Mouse (Mus musculus): Measurements from ENCODE around the gene Slc25a27. TPM values are rescaled to one million over a fixed set of nuclear protein-coding genes. Genes with fewer than 3 reads are reported as not detected.

Gene Slc25a27
- polyA plus RNA-seq, 1 experiment, result 8.7 TPM

DNA sequence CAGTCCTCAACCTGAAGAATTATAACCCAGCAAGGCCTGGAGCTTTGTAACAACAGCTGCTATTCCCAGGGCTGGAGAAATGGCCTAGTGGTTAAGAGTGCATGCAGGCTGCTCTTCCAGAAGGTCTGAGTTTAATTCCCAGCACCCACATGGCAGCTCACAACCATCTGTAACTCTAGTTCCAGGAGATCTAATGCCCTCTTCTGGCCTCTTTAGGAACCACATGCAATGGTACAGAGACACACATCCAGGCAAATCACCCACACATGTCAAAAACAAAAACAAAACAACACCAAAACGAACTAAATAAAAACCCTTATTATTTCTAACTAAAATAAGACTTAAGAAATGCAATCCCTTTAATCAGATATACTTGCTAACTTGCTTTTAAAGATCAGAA is 26.2 kb downstream of the Slc25a27 start:
- no peak overlapping the region for H3K9ac ChIP-seq (ENCODE audit: low read depth, poor library complexity, severe bottlenecking)
- H3K4me1 ChIP-seq (ENCODE audit: control insufficient read depth, insufficient read depth, low read length), result peaks cover 1% of the 10 kb centered on the region
- TF ChIP-seq EP300 (IDR thresholded peaks at IDR 0.05; ENCODE audit: insufficient read depth, low read depth, low read length) (no peak), CTCF (IDR thresholded peaks at IDR 0.05; ENCODE audit: low read depth, low read length) (no peak), POLR2A (IDR thresholded peaks at IDR 0.05; ENCODE audit: insufficient read depth, low read length) (no peak)
- no peaks in the 10 kb centered on the region for H3K36me3 ChIP-seq (ENCODE audit: control insufficient read depth, insufficient read depth, low read length, poor library complexity, severe bottlenecking)
- H3K27me3 ChIP-seq (ENCODE audit: control insufficient read depth, insufficient read depth, low read length, poor library complexity, severe bottlenecking), result no peaks in the 10 kb centered on the region
- no peaks in the 10 kb centered on the region for H3K9me3 ChIP-seq (replicated peaks; ENCODE audit: control insufficient read depth, insufficient read depth, low read length, poor library complexity, severe bottlenecking)
- H3K27ac ChIP-seq (ENCODE audit: insufficient read depth, low read length), result no peak overlapping the region
- H3K4me3 ChIP-seq (ENCODE audit: low read depth, low read length), result no peak overlapping the region

DNA sequence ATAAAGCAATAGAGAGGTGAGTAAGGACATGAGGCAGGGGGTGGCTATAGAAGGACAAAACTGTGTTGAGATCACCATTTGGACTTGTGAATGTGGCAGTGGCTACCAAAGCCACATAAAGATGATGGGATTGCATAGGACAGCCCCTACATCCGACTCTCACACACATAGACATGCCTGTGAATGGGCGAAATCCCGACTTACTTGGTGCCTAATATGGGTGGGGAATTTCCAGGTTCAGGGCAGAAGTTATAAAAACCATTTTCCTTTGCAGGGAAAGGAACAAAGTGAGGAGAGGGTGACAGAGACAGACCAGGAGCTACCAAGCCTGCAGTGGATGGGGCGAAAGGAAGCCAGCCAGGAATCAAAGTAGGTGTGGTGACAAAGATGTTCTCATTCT is 29.9 kb downstream of the Slc25a27 start:
- Histone ChIP-seq H3K4me1 (ENCODE audit: control insufficient read depth, insufficient read depth, low read length) (peaks cover 1% of the 10 kb centered on the region), H3K27me3 (ENCODE audit: control insufficient read depth, insufficient read depth, low read length, poor library complexity, severe bottlenecking) (peaks cover 3% of the 10 kb centered on the region; the same call in 1 of the 2 replicates), H3K4me3 (ENCODE audit: low read depth, low read length) (no peak overlapping the region), H3K27ac (ENCODE audit: insufficient read depth, low read length) (no peak overlapping the region), H3K9me3 (replicated peaks; ENCODE audit: control insufficient read depth, insufficient read depth, low read length, poor library complexity, severe bottlenecking) (no peaks in the 10 kb centered on the region), H3K9ac (ENCODE audit: low read depth, poor library complexity, severe bottlenecking) (no peak overlapping the region), H3K36me3 (ENCODE audit: control insufficient read depth, insufficient read depth, low read length, poor library complexity, severe bottlenecking) (no peaks in the 10 kb centered on the region)
- TF ChIP-seq EP300 (IDR thresholded peaks at IDR 0.05; ENCODE audit: insufficient read depth, low read depth, low read length) (no peak), POLR2A (IDR thresholded peaks at IDR 0.05; ENCODE audit: insufficient read depth, low read length) (no peak), CTCF (IDR thresholded peaks at IDR 0.05; ENCODE audit: low read depth, low read length) (no peak)

- no peak overlapping the region for H3K27ac ChIP-seq (ENCODE audit: insufficient read depth, low read length)
- H3K4me1 ChIP-seq (ENCODE audit: control insufficient read depth, insufficient read depth, low read length), result peaks cover 2% of the 10 kb centered on the region
- no peaks in the 10 kb centered on the region for H3K36me3 ChIP-seq (ENCODE audit: control insufficient read depth, insufficient read depth, low read length, poor library complexity, severe bottlenecking)
- no peaks in the 10 kb centered on the region for H3K9me3 ChIP-seq (replicated peaks; ENCODE audit: control insufficient read depth, insufficient read depth, low read length, poor library complexity, severe bottlenecking)
- H3K27me3 ChIP-seq (ENCODE audit: control insufficient read depth, insufficient read depth, low read length, poor library complexity, severe bottlenecking), result peaks cover 12% of the 10 kb centered on the region
- TF ChIP-seq POLR2A (IDR thresholded peaks at IDR 0.05; ENCODE audit: insufficient read depth, low read length) (no peak), EP300 (IDR thresholded peaks at IDR 0.05; ENCODE audit: insufficient read depth, low read depth, low read length) (no peak), CTCF (IDR thresholded peaks at IDR 0.05; ENCODE audit: low read depth, low read length) (no peak)
- H3K4me3 ChIP-seq (ENCODE audit: low read depth, low read length), result peak overlapping the region; percentile 59
- peak overlapping the region; percentile 37; the same call in 1 of the 2 replicates for H3K9ac ChIP-seq (ENCODE audit: low read depth, poor library complexity, severe bottlenecking)
Measured at GRCm38 (mm10) chr17:43630427-43630760, 36.6 kb downstream of the Slc25a27 start.

- H3K36me3 ChIP-seq (ENCODE audit: control insufficient read depth, insufficient read depth, low read length, poor library complexity, severe bottlenecking), result no peaks in the 10 kb centered on the region
- H3K4me3 ChIP-seq (ENCODE audit: low read depth, low read length), result peak within 1 kb of the TSS; percentile 59
- no peak for TF ChIP-seq POLR2A (IDR thresholded peaks at IDR 0.05; ENCODE audit: insufficient read depth, low read length)
- no peak for TF ChIP-seq CTCF (IDR thresholded peaks at IDR 0.05; ENCODE audit: low read depth, low read length)
- TF ChIP-seq EP300 (IDR thresholded peaks at IDR 0.05; ENCODE audit: insufficient read depth, low read depth, low read length), result no peak
- peak within 1 kb of the TSS; percentile 37; the same call in 1 of the 2 replicates for H3K9ac ChIP-seq (ENCODE audit: low read depth, poor library complexity, severe bottlenecking)
- no peak within 1 kb of the TSS for H3K27ac ChIP-seq (ENCODE audit: insufficient read depth, low read length)
- peaks cover 12% of the 10 kb centered on the region for H3K27me3 ChIP-seq (ENCODE audit: control insufficient read depth, insufficient read depth, low read length, poor library complexity, severe bottlenecking)
- H3K4me1 ChIP-seq (ENCODE audit: control insufficient read depth, insufficient read depth, low read length), result peaks cover 2% of the 10 kb centered on the region
- H3K9me3 ChIP-seq (replicated peaks; ENCODE audit: control insufficient read depth, insufficient read depth, low read length, poor library complexity, severe bottlenecking), result no peaks in the 10 kb centered on the region
Measured at GRCm38 (mm10) chr17:43629496-43630426, 37.3 kb downstream of the Slc25a27 start, which contains the start of gene Tdrd6. Gene Tdrd6 (minus strand): TSS chr17:43630299.

- TF ChIP-seq CTCF (IDR thresholded peaks at IDR 0.05; ENCODE audit: low read depth, low read length) (no peak), POLR2A (IDR thresholded peaks at IDR 0.05; ENCODE audit: insufficient read depth, low read length) (no peak), EP300 (IDR thresholded peaks at IDR 0.05; ENCODE audit: insufficient read depth, low read depth, low read length) (no peak)
- Histone ChIP-seq H3K27ac (ENCODE audit: insufficient read depth, low read length) (no peak overlapping the region), H3K27me3 (ENCODE audit: control insufficient read depth, insufficient read depth, low read length, poor library complexity, severe bottlenecking) (peaks cover 12% of the 10 kb centered on the region), H3K4me1 (ENCODE audit: control insufficient read depth, insufficient read depth, low read length) (peaks cover 2% of the 10 kb centered on the region), H3K36me3 (ENCODE audit: control insufficient read depth, insufficient read depth, low read length, poor library complexity, severe bottlenecking) (no peaks in the 10 kb centered on the region), H3K9me3 (replicated peaks; ENCODE audit: control insufficient read depth, insufficient read depth, low read length, poor library complexity, severe bottlenecking) (no peaks in the 10 kb centered on the region), H3K9ac (ENCODE audit: low read depth, poor library complexity, severe bottlenecking) (no peak overlapping the region), H3K4me3 (ENCODE audit: low read depth, low read length) (peak overlapping the region; percentile 59; the same call in 1 of the 2 replicates)
Measured at GRCm38 (mm10) chr17:43629026-43629495, 38.0 kb downstream of the Slc25a27 start.

DNA sequence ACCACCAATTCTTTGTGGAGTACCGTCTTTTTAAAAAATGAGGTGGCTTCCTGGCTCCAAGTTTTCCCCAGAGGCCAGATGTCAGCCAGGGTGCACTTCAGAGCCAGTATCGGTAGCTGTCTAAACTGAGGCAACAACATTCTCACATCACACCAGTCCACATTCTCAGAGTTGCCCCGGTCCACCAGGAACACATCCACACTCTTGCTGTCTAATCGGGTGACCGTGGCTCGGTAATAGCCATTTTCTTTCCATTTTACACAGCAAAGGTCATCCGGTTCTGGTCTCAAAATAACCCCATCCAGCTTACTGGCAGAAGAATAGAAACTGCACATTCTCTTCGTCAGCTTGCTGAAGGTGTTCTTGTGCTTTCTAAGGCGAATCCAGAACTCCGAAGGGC is 38.8 kb downstream of the Slc25a27 start:
- Histone ChIP-seq H3K9me3 (replicated peaks; ENCODE audit: control insufficient read depth, insufficient read depth, low read length, poor library complexity, severe bottlenecking) (no peaks in the 10 kb centered on the region), H3K9ac (ENCODE audit: low read depth, poor library complexity, severe bottlenecking) (no peak overlapping the region), H3K4me3 (ENCODE audit: low read depth, low read length) (no peak overlapping the region), H3K36me3 (ENCODE audit: control insufficient read depth, insufficient read depth, low read length, poor library complexity, severe bottlenecking) (no peaks in the 10 kb centered on the region), H3K4me1 (ENCODE audit: control insufficient read depth, insufficient read depth, low read length) (peaks cover 2% of the 10 kb centered on the region), H3K27ac (ENCODE audit: insufficient read depth, low read length) (no peak overlapping the region), H3K27me3 (ENCODE audit: control insufficient read depth, insufficient read depth, low read length, poor library complexity, severe bottlenecking) (peaks cover 10% of the 10 kb centered on the region)
- TF ChIP-seq POLR2A (IDR thresholded peaks at IDR 0.05; ENCODE audit: insufficient read depth, low read length), result no peak
- TF ChIP-seq EP300 (IDR thresholded peaks at IDR 0.05; ENCODE audit: insufficient read depth, low read depth, low read length), result no peak
- TF ChIP-seq CTCF (IDR thresholded peaks at IDR 0.05; ENCODE audit: low read depth, low read length), result no peak

Measured in ES-Bruce4 (cell line).